Mouse (Mus musculus) CH12.LX (cell line): ENCODE measurements around the gene Nfe2l2. TPM values are rescaled to one million over a fixed set of nuclear protein-coding genes. Genes with fewer than 3 reads are reported as not detected.
A peak's percentile ranks its signal among the peaks of the same experiment; 100 is the strongest.

Source experiments
- DNase-seq: peaks from one replicate; pipeline ENCODE4 v3.0.0-alpha.2; 2013; ENCODE audit errors: extremely low read depth
- H3K27ac ChIP-seq: 2 replicates; pipeline ENCODE4 v1.5.1; 2012; ENCODE audit warnings: low read depth, mild to moderate bottlenecking, control low read depth, moderate library complexity; ENCODE audit not compliant: insufficient read depth
- H3K27me3 ChIP-seq: replicated peaks from 2 replicates; pipeline ENCODE3; 2012; ENCODE audit warnings: inconsistent platforms
- H3K36me3 ChIP-seq, 2 experiments: replicated peaks in 1 of 2; 2 replicates each; pipeline versions ENCODE3 to v1.6.1; 2012; ENCODE audit warnings: inconsistent platforms in 1 of 2, low read length in 1 of 2, mild to moderate bottlenecking in 1 of 2, mixed read lengths in 1 of 2, moderate library complexity in 1 of 2; ENCODE audit not compliant: control insufficient read depth in 1 of 2, insufficient read depth in 1 of 2
- H3K4me1 ChIP-seq, 2 experiments: 2 replicates each; pipeline ENCODE4 v1.6.1; 2012; ENCODE audit warnings: inconsistent platforms in 1 of 2, moderate library complexity in 1 of 2; ENCODE audit not compliant: insufficient read depth in 2 of 2, control insufficient read depth in 1 of 2
- H3K4me2 ChIP-seq: 2 replicates; pipeline ENCODE4 v1.6.1; 2012; ENCODE audit warnings: low read depth, mild to moderate bottlenecking, control low read depth; ENCODE audit not compliant: poor library complexity, insufficient read depth, severe bottlenecking
- H3K4me3 ChIP-seq, 3 experiments: fragments of 150-350 bp in 1 of 3; sonication (generic) in 1 of 3; replicated peaks in 1 of 3; 2 replicates each; pipeline versions ENCODE3 to v1.5.1; 2011 to 2012; ENCODE audit warnings: low read depth in 2 of 3, low read length in 2 of 3, mild to moderate bottlenecking in 2 of 3, moderate library complexity in 2 of 3, control low read depth in 1 of 3, improper control_type of control experiment in 1 of 3, inconsistent platforms in 1 of 3, mixed read lengths in 1 of 3; ENCODE audit not compliant: poor library complexity in 1 of 3
- H3K79me2 ChIP-seq: replicated peaks from 2 replicates; pipeline ENCODE4 v1.6.1; 2012; ENCODE audit warnings: mild to moderate bottlenecking, moderate library complexity; ENCODE audit not compliant: control insufficient read depth, poor library complexity, insufficient read depth, severe bottlenecking; ENCODE audit errors: extremely low read depth
- H3K9ac ChIP-seq: 2 replicates; pipeline ENCODE4 v1.6.1; 2012; ENCODE audit warnings: low read depth, mild to moderate bottlenecking, control low read depth, moderate library complexity; ENCODE audit not compliant: insufficient read depth
- H3K9me3 ChIP-seq: replicated peaks from 2 replicates; pipeline ENCODE3; 2012; ENCODE audit warnings: low read length, inconsistent platforms, mixed read lengths
- ETS1 ChIP-seq: conservative IDR thresholded peaks from 2 replicates; pipeline ENCODE4 v1.6.1; 2012; ENCODE audit warnings: low read depth, mild to moderate bottlenecking, inconsistent platforms, low read length, improper control_type of control experiment, moderate library complexity
- IRF4 ChIP-seq: IDR thresholded peaks from 2 replicates; pipeline ENCODE4 v1.6.1; 2014; ENCODE audit warnings: low read depth, mild to moderate bottlenecking, inconsistent platforms, low read length, improper control_type of control experiment
- KAT2A ChIP-seq: IDR thresholded peaks from 2 replicates; pipeline ENCODE4 v1.6.1; 2012; ENCODE audit warnings: low read length, improper control_type of control experiment, inconsistent platforms; ENCODE audit not compliant: insufficient replicate concordance
- MXI1 ChIP-seq: IDR thresholded peaks from 2 replicates; pipeline ENCODE4 v1.6.1; 2011; ENCODE audit warnings: mild to moderate bottlenecking, low read depth, low read length, improper control_type of control experiment
- NRF1 ChIP-seq: IDR thresholded peaks from 2 replicates; pipeline ENCODE4 v1.6.1; 2014; ENCODE audit warnings: low read depth, mild to moderate bottlenecking, inconsistent platforms, low read length, improper control_type of control experiment, moderate library complexity
- TCF12 ChIP-seq: IDR thresholded peaks from 2 replicates; pipeline ENCODE4 v1.6.1; 2014; ENCODE audit warnings: low read depth, mild to moderate bottlenecking, inconsistent platforms, low read length, improper control_type of control experiment
- ZC3H11A ChIP-seq: IDR thresholded peaks from 2 replicates; pipeline ENCODE4 v1.6.1; 2012; ENCODE audit warnings: low read depth, mild to moderate bottlenecking, inconsistent platforms, low read length, improper control_type of control experiment
- dilution Hi-C: fragments of 300-500 bp; cut with MboI; formaldehyde crosslinking; loops from 2 replicates; pipeline ENCODE4 v1.14.3; 2020; ENCODE audit warnings: low sequenced_read_pairs; ENCODE audit not compliant: extremely low pct_unique_long_range_greater_than_20kb, extremely low pct_ligation_motif_present
- in situ Hi-C: fragments of 300-500 bp; cut with MboI; formaldehyde crosslinking; loops from 3 replicates; pipeline ENCODE4 v1.14.3; 2019; ENCODE audit warnings: low sequenced_read_pairs, low pct_ligation_motif_present, low pct_unique_long_range_greater_than_20kb, mixed read lengths
- polyA plus RNA-seq: library from polyadenylated mRNA; unstranded; fragments of >175 nt; gene quantifications from 2 replicates; pipeline ENCODE4 v1.2.1, GENCODE M21; 2012; ENCODE audit warnings: low read depth; ENCODE audit not compliant: insufficient read length
- total RNA-seq, 2 experiments: library from RNA; depleted of rRNA; stranded (reverse); fragments of 300-350 nt in 1 of 2; fragments of >200 nt in 1 of 2; gene quantifications; 2 replicates each; pipeline ENCODE4 v1.2.3; 2012 to 2014

Gene Nfe2l2
- total and polyA plus RNA-seq, 3 experiments, result 11.6 to 32.6 (median 21.7) TPM

GRCm38 (mm10) chr2:75633784-75634183 is 70.7 kb downstream of the Nfe2l2 start:
- in situ Hi-C loops (no loop called here), dilution Hi-C loops (no loop called here)
- DNase-seq, result peak; percentile 21
- H3K27ac ChIP-seq, result no peak overlapping the region
- no peak overlapping the region for H3K4me2 ChIP-seq
- H3K4me1 ChIP-seq, result peaks cover 3 to 20% of the 10 kb centered on the region in 2 experiments; a peak in 3 of 4 replicates
- H3K4me3 ChIP-seq, result no peak overlapping the region
- H3K27me3 ChIP-seq, result no peaks in the 10 kb centered on the region
- no peak for TF ChIP-seq NRF1
- no peak for TF ChIP-seq KAT2A
- TF ChIP-seq TCF12, result 0 out of 2 replicates have a peak, but pooled peaks have one; percentile 19
- peak; percentile 63; the same call in 1 of the 2 replicates for TF ChIP-seq ETS1
- TF ChIP-seq ZC3H11A, result no peak
- H3K36me3 ChIP-seq, result no peaks in the 10 kb centered on the region
- H3K79me2 ChIP-seq, result no peaks in the 10 kb centered on the region
- H3K9ac ChIP-seq, result no peak overlapping the region
- no peaks in the 10 kb centered on the region for H3K9me3 ChIP-seq

- dilution Hi-C loops (no loop called here), in situ Hi-C loops (no loop called here)
- Histone ChIP-seq H3K27ac (no peak overlapping the region), H3K9ac (no peak overlapping the region), H3K4me3 (no peak overlapping the region), H3K4me1 (peaks cover 3 to 20% of the 10 kb centered on the region in 2 experiments; a peak in 3 of 4 replicates), H3K27me3 (no peaks in the 10 kb centered on the region), H3K36me3 (no peaks in the 10 kb centered on the region), H3K9me3 (no peaks in the 10 kb centered on the region), H3K4me2 (no peak overlapping the region), H3K79me2 (no peaks in the 10 kb centered on the region)
- no peak for DNase-seq
- TF ChIP-seq TCF12, result no peak
- TF ChIP-seq IRF4, result no peak
Observed at GRCm38 (mm10) chr2:75633381-75633780, 71.1 kb downstream of the Nfe2l2 start.

GRCm38 (mm10) chr2:75632721-75633181 is 71.7 kb downstream of the Nfe2l2 start:
- TF ChIP-seq MXI1, result no peak
- Histone ChIP-seq H3K27me3 (no peaks in the 10 kb centered on the region), H3K79me2 (no peaks in the 10 kb centered on the region), H3K4me2 (no peak overlapping the region), H3K36me3 (no peaks in the 10 kb centered on the region), H3K27ac (no peak overlapping the region), H3K4me3 (no peak overlapping the region), H3K9ac (no peak overlapping the region), H3K9me3 (no peaks in the 10 kb centered on the region), H3K4me1 (peaks cover 3 to 20% of the 10 kb centered on the region in 2 experiments; a peak in 3 of 4 replicates)
- in situ Hi-C loops (no loop called here), dilution Hi-C loops (no loop called here)
- DNase-seq, result no peak
